Mouse (Mus musculus): ENCODE data around the gene Lrrc58. TPM values are rescaled to one million over a fixed set of nuclear protein-coding genes. Genes with fewer than 3 reads are reported as not detected.

The Lrrc58 gene
- total and polyA plus RNA-seq, 3 experiments = 11.0 to 29.6 (median 24.8) TPM

DNA sequence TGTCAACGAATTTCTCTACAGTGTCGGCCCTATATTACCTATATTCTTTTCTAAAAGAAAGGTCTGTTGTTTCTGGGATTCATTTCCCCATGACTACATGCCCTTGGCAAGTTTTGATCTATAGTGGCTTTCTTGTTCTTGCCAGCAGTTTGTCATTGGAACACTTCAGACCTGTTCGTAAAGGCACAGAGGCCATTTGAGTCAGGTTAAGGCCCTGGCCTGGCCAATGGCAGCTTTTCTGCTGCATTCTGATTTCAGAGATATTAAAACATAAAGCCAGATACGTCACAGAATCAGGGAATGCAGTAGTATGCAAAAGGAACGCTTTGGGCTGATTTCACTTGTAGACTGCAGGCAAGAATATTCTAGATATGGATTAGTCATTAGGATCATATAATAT is 30.6 kb downstream of the Lrrc58 start:
- no peaks in the 10 kb centered on the region for H3K27me3 ChIP-seq (ENCODE audit: control insufficient read depth in 1 of 2, insufficient read depth in 2 of 2, low read length in 2 of 2)
- H3K27ac ChIP-seq (ENCODE audit: control insufficient read depth, low read depth, low read length) = no peak overlapping the region
- DNase-seq (ENCODE audit: low read depth, low spot score) = no peak
- TF ChIP-seq ZKSCAN1 (IDR thresholded peaks at IDR 0.05; ENCODE audit: low read depth, low read length) (no peak), CTCF (IDR thresholded peaks at IDR 0.05 in 2 of 3, conservative IDR thresholded peaks at IDR 0.05 in 1 of 3; ENCODE audit: control insufficient read depth in 1 of 3, insufficient read depth in 1 of 3, low read depth in 2 of 3, low read length in 3 of 3, poor library complexity in 1 of 3, severe bottlenecking in 1 of 3) (no peak), USF1 (IDR thresholded peaks at IDR 0.05; ENCODE audit: low read depth, low read length) (no peak), CHD1 (IDR thresholded peaks at IDR 0.05; ENCODE audit: low read depth, low read length) (no peak), JUND (IDR thresholded peaks at IDR 0.05; ENCODE audit: low read depth, low read length) (no peak), HCFC1 (IDR thresholded peaks at IDR 0.05; ENCODE audit: low read depth, low read length) (no peak), BHLHE40 (IDR thresholded peaks at IDR 0.05; ENCODE audit: borderline replicate concordance, low read depth, low read length) (no peak), TCF12 (IDR thresholded peaks at IDR 0.05; ENCODE audit: low read depth, low read length) (no peak), SIN3A (IDR thresholded peaks at IDR 0.05; ENCODE audit: low read length) (no peak), RCOR1 (IDR thresholded peaks at IDR 0.05; ENCODE audit: low read depth, low read length) (no peak), TBP (IDR thresholded peaks at IDR 0.05; ENCODE audit: low read depth, low read length) (no peak), ETS1 (IDR thresholded peaks at IDR 0.05; ENCODE audit: low read depth, low read length) (no peak), NRF1 (IDR thresholded peaks at IDR 0.05; ENCODE audit: insufficient read depth, low read depth, low read length, poor library complexity, severe bottlenecking) (no peak), MEF2A (IDR thresholded peaks at IDR 0.05; ENCODE audit: extremely low read depth, insufficient replicate concordance, low read depth, low read length, poor library complexity, severe bottlenecking) (no peak), GABPA (IDR thresholded peaks at IDR 0.05; ENCODE audit: low read depth, low read length) (no peak), POLR2AphosphoS5 (IDR thresholded peaks at IDR 0.05; ENCODE audit: borderline replicate concordance, low read depth, low read length) (no peak), ZNF384 (IDR thresholded peaks at IDR 0.05; ENCODE audit: low read depth, low read length) (no peak), NELFE (IDR thresholded peaks at IDR 0.05; ENCODE audit: low read depth, low read length) (no peak)
- no peaks in the 10 kb centered on the region for H3K79me2 ChIP-seq (ENCODE audit: control insufficient read depth, insufficient read depth, low read length, poor library complexity)
- no peak overlapping the region for H3K9ac ChIP-seq (ENCODE audit: control insufficient read depth, low read depth, low read length, poor library complexity, severe bottlenecking)
- H3K36me3 ChIP-seq (ENCODE audit: control insufficient read depth in 1 of 2, insufficient read depth in 2 of 2, low read length in 2 of 2) = peaks cover 0 to 4% of the 10 kb centered on the region in 2 experiments; a peak in 2 of 4 replicates
- H3K4me3 ChIP-seq (ENCODE audit: control insufficient read depth in 1 of 2, insufficient read depth in 1 of 2, low read depth in 2 of 2, low read length in 2 of 2) = no peak overlapping the region
- peaks cover 0 to 3% of the 10 kb centered on the region in 2 experiments; a peak in 2 of 4 replicates for H3K4me1 ChIP-seq (ENCODE audit: control insufficient read depth in 1 of 2, insufficient read depth in 2 of 2, low read length in 2 of 2)
- H3K9me3 ChIP-seq (replicated peaks; ENCODE audit: insufficient read depth, low read length) = no peaks in the 10 kb centered on the region

DNA sequence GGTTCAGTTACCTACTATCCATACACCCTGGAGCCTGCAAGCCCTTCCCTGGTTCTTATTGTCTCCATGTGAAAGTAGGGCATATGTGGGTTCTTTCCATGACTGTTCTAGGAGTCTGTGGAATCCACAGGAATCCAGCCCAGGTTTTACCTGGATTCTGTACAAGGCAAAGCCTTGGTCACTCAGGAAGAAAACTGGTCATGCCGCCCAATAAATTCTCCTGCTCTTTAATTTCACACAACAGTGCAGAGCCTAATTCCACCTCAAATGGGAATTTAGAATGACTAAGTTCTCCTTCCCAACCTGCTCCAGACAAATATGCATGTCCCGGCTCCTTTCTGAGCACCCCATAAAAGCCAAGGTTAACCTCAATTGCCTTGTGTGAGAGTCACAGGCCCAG is 31.2 kb downstream of the Lrrc58 start:
- no peaks in the 10 kb centered on the region for H3K9me3 ChIP-seq (replicated peaks; ENCODE audit: insufficient read depth, low read length)
- H3K27ac ChIP-seq (ENCODE audit: control insufficient read depth, low read depth, low read length) = no peak overlapping the region
- H3K9ac ChIP-seq (ENCODE audit: control insufficient read depth, low read depth, low read length, poor library complexity, severe bottlenecking) = no peak overlapping the region
- 0 out of 4 replicates have a peak, but pooled peaks cover 0 to under 1% of the 10 kb centered on the region in 2 experiments for H3K27me3 ChIP-seq (ENCODE audit: control insufficient read depth in 1 of 2, insufficient read depth in 2 of 2, low read length in 2 of 2)
- H3K79me2 ChIP-seq (ENCODE audit: control insufficient read depth, insufficient read depth, low read length, poor library complexity) = no peaks in the 10 kb centered on the region
- H3K4me3 ChIP-seq (ENCODE audit: control insufficient read depth in 1 of 2, insufficient read depth in 1 of 2, low read depth in 2 of 2, low read length in 2 of 2) = no peak overlapping the region
- TF ChIP-seq ETS1 (IDR thresholded peaks at IDR 0.05; ENCODE audit: low read depth, low read length) (no peak), MAFK (IDR thresholded peaks at IDR 0.05; ENCODE audit: borderline replicate concordance, low read depth, low read length) (no peak), UBTF (IDR thresholded peaks at IDR 0.05; ENCODE audit: borderline replicate concordance, insufficient read depth, low read depth, low read length) (no peak), E2F4 (IDR thresholded peaks at IDR 0.05; ENCODE audit: borderline replicate concordance, low read depth, low read length) (no peak), POLR2AphosphoS5 (IDR thresholded peaks at IDR 0.05; ENCODE audit: borderline replicate concordance, low read depth, low read length) (no peak), USF1 (IDR thresholded peaks at IDR 0.05; ENCODE audit: low read depth, low read length) (no peak), GABPA (IDR thresholded peaks at IDR 0.05; ENCODE audit: low read depth, low read length) (no peak), CHD2 (IDR thresholded peaks at IDR 0.05; ENCODE audit: low read length) (no peak), POLR2AphosphoS2 (IDR thresholded peaks at IDR 0.05; ENCODE audit: low read length) (no peak), HCFC1 (IDR thresholded peaks at IDR 0.05; ENCODE audit: low read depth, low read length) (no peak), POLR2A (IDR thresholded peaks at IDR 0.05; ENCODE audit: control insufficient read depth in 1 of 2, insufficient read depth in 1 of 2, low read depth in 1 of 2, low read length in 2 of 2, poor library complexity in 1 of 2) (no peak), ELF1 (IDR thresholded peaks at IDR 0.05; ENCODE audit: low read depth, low read length) (no peak), MAZ (IDR thresholded peaks at IDR 0.05; ENCODE audit: low read depth, low read length) (no peak)
- no peaks in the 10 kb centered on the region for H3K36me3 ChIP-seq (ENCODE audit: control insufficient read depth in 1 of 2, insufficient read depth in 2 of 2, low read length in 2 of 2)
- no peaks in the 10 kb centered on the region for H3K4me1 ChIP-seq (ENCODE audit: control insufficient read depth in 1 of 2, insufficient read depth in 2 of 2, low read length in 2 of 2)
- DNase-seq (ENCODE audit: low read depth, low spot score) = no peak
